In genomic region chr2:151996229-151997189, GRCm38 (mm10) we compare ENCODE assay signal across 8 mouse cellular contexts. TPM values are rescaled to one million over a fixed set of nuclear protein-coding genes. Genes with fewer than 3 reads are reported as not detected.
A peak's percentile ranks its signal among the peaks of the same experiment; 100 is the strongest.
DNase-seq lines count a peak whose midpoint lies in the region; ATAC-seq and TF ChIP-seq lines count a peak whose summit lies in the region.

Gene Slc52a3 (plus strand): TSS chr2:151996511.

- no peak within 1 kb of the TSS for H3K27ac ChIP-seq in forebrain, embryonic 15.5 days (replicated peaks)
- H3K27ac ChIP-seq in layer of hippocampus, adult 2 months = peak within 1 kb of the TSS; percentile 25; the same call in 1 of the 2 replicates
- no peak within 1 kb of the TSS for H3K27ac ChIP-seq in lung, embryonic 14.5 days (ENCODE audit: low read depth)

- 8% methylated on average over 35 of the region's 35 CpGs for WGBS in forebrain, embryonic 15.5 days
- WGBS in lung, embryonic 14.5 days = 7% methylated on average over 35 of the region's 35 CpGs

- DNase-seq in ES-CJ7 (ENCODE audit: low read depth, low spot score) = peak; percentile 89
- peak; percentile 48 for DNase-seq in cerebellum, adult 11-12 months
- DNase-seq in heart, postnatal 25 days (ENCODE audit: low spot score) = peak; percentile 70
- peak; percentile 63 to 88 for DNase-seq in layer of hippocampus, adult 2 months (ENCODE audit: low spot score in 2 of 2)
- peak; percentile 91 for DNase-seq in lung, embryonic 14.5 days
- peak; percentile 91 for DNase-seq in ovary, postnatal 14 days (ENCODE audit: low spot score)
- DNase-seq in thymus, postnatal 14 days = peak; percentile 94

- no peaks in the 10 kb centered on the region for H3K36me3 ChIP-seq in forebrain, embryonic 15.5 days
- H3K36me3 ChIP-seq in lung, embryonic 14.5 days (ENCODE audit: insufficient read depth) = no peaks in the 10 kb centered on the region

- 0 out of 2 replicates have a peak within 1 kb of the TSS, but pooled peaks have one; percentile 0 for H3K4me3 ChIP-seq in forebrain, embryonic 15.5 days
- H3K4me3 ChIP-seq in layer of hippocampus, adult 2 months = peak within 1 kb of the TSS; percentile 36
- H3K4me3 ChIP-seq in lung, embryonic 14.5 days (ENCODE audit: low read depth, low read length) = peak within 1 kb of the TSS; percentile 21

- peak; percentile 99 for TF ChIP-seq CTCF in layer of hippocampus, adult 2 months (conservative IDR thresholded peaks at IDR 0.05)
- TF ChIP-seq CTCF in lung, embryonic 14.5 days (IDR thresholded peaks at IDR 0.05; ENCODE audit: low read depth) = peak; percentile 97

- intact Hi-C loops in heart, postnatal 25 days (cut with DNase I) = no loop called here

- H3K27me3 ChIP-seq in forebrain, embryonic 15.5 days = peaks cover 40% of the 10 kb centered on the region
- H3K27me3 ChIP-seq in lung, embryonic 14.5 days (ENCODE audit: insufficient read depth, low read length) = peaks cover 27% of the 10 kb centered on the region

- H3K9me3 ChIP-seq in forebrain, embryonic 15.5 days = no peaks in the 10 kb centered on the region
- H3K9me3 ChIP-seq in lung, embryonic 14.5 days (ENCODE audit: low read depth, low read length) = no peaks in the 10 kb centered on the region

- peak; percentile 26; the same call in 1 of the 2 replicates for ATAC-seq in forebrain, embryonic 15.5 days (replicated peaks)
- ATAC-seq in lung, embryonic 14.5 days (ENCODE audit: insufficient read depth) = peak; percentile 48; the same call in 1 of the 2 replicates

- peaks cover 11% of the 10 kb centered on the region for H3K4me1 ChIP-seq in forebrain, embryonic 15.5 days
- H3K4me1 ChIP-seq in lung, embryonic 14.5 days (ENCODE audit: insufficient read depth) = peaks cover 4% of the 10 kb centered on the region; the same call in 1 of the 2 replicates

- 0 out of 2 replicates have a peak within 1 kb of the TSS, but pooled peaks have one; percentile 14 for H3K4me2 ChIP-seq in forebrain, embryonic 15.5 days (replicated peaks)
- H3K4me2 ChIP-seq in lung, embryonic 14.5 days = peak within 1 kb of the TSS; percentile 48

- H3K9ac ChIP-seq in forebrain, embryonic 15.5 days (replicated peaks) = no peak within 1 kb of the TSS
- H3K9ac ChIP-seq in lung, embryonic 14.5 days = no peak within 1 kb of the TSS

RNA-seq across cellular contexts. Expression of gene Slc52a3, which starts in this region (rescaled TPM):
- polyA plus RNA-seq in forebrain, embryonic 15.5 days (2015; fragmentation: Nextera tagmentation; extraction: Ambion mirVana) = 0.84 and 1.3 TPM in 2 replicates
- 1 to 10 TPM; 1.8 to 1.9 TPM for total RNA-seq in heart, postnatal 25 days (2021)
- 1 to 10 TPM; 2.8 to 2.9 TPM for total RNA-seq in layer of hippocampus, adult 2 months (2021)
- 0.72 and 1.5 TPM in 2 replicates for polyA plus RNA-seq in lung, embryonic 14.5 days (2014; fragmentation: Nextera tagmentation; extraction: Ambion mirVana)
